Mouse (Mus musculus) cerebellum, adult 9-10 months (tissue): ENCODE measurements around the gene Cir1.

Source experiments
- DNase-seq: peaks from one replicate; pipeline ENCODE4 v3.0.0; 2022

The Cir1 gene

DNA sequence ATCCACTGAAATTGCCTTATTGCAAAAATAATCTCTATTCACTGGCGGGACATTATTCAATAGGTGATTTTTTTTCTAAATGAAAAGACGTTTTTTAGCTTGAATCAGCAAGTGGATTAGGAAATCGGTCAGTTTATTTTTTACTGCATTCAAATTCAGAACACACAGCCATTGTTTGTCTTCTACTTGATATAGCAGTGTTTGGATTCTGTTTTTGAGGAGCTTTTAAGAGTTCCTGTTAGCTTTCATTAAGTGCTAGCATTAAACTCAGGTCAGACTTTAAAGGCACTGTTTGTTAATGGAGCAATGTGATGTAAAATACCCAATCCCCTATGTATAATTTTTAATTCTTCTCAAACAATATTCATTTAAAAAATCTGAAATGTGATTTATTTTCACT is 13.7 kb downstream of the Cir1 start:
- no peak for DNase-seq

DNA sequence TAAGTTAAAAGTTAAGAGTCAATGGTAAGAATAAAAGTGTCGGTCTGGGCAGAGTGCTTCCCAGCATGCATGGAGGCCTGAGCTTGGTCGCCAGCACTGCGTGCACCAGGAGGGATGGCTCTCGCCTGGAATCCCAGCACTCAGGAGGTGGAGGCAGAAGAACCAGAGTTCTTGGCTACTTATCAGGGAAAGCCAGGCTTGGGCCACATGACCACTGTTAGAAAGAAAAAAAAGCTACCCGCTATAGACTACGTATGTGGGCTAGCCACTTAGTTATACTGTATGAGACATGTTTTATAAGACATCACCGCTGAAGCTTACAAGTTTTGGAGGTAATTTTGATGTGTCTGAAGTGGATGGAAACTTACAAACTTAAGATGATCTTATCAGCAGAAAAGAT is 14.3 kb downstream of the Cir1 start:
- no peak for DNase-seq

DNA sequence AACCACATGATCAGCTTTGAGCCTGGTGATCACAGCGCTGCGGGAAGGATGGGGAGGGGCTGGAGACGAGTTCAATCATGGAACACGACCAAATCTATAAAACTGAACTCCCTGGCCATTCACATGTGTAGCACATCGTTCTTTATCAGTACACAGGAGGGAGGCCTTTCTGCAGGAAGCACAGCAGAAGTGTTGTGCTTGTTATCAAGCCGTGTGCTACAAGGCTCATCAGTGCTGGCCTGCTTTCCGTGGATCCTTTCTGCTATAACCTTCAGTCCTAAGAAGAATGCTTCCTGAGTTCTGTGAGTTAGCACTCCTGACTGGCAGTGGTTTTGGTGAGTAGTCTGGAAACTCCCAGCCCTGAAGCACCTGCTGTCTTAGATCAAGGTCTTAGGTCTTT is 17.5 kb downstream of the Cir1 start:
- DNase-seq: no peak

DNA sequence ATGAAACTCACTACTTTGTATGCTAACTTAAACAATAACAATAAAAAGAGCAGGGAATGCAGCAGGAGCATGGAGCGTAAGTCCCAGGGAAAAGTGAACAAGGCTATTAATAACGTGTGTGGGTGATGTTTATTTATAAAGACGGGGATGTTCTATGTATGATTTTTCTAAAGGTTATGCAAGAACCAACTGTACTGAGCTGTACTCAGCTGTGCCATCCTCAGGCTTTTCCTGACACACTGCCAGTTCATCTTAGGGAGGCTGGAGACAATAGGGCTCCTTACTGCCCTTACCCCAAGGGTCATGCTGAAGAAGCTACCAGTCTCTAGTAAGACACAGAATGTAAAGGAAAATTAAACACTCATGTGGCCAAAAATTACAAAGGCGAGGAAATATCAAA is 21.4 kb downstream of the Cir1 start:
- no peak for DNase-seq

DNA sequence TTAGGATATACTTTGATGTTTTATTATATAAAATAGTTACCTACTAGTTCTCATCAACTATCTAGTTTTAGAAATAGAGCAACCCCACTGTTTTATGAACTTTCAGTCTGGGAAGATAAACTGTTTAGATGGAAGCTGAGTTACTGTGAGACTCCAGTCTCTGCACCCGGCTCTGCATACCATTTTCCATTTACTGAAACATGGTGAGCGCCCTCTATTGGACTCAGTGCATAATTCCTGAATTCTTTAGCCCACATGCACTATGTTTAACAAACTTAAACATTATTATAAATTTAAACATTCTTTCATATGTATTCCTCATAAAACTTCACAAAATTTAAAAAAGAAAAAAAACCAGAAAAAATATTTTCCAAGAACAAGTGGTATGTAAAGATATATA is 26.9 kb downstream of the Cir1 start:
- DNase-seq: peak; percentile 31

DNA sequence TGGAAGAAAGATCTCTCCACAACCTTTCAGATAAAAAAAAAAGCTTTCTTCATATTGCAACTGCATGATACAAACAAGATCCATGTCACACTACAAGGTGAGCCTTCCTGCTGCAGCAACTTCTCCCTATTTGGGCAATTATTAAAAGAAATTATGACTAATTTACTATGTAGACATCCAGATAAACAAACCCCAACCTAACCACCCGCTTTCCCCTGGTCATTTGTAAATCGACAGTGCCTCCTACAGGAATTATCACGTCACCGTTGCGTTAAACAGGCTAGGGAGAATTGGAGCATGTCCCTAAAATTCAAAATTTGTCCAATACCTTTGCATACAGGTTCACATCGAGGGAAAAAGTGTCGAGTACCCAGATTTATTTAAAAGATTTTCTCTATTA is 30.8 kb downstream of the Cir1 start:
- no peak for DNase-seq

DNA sequence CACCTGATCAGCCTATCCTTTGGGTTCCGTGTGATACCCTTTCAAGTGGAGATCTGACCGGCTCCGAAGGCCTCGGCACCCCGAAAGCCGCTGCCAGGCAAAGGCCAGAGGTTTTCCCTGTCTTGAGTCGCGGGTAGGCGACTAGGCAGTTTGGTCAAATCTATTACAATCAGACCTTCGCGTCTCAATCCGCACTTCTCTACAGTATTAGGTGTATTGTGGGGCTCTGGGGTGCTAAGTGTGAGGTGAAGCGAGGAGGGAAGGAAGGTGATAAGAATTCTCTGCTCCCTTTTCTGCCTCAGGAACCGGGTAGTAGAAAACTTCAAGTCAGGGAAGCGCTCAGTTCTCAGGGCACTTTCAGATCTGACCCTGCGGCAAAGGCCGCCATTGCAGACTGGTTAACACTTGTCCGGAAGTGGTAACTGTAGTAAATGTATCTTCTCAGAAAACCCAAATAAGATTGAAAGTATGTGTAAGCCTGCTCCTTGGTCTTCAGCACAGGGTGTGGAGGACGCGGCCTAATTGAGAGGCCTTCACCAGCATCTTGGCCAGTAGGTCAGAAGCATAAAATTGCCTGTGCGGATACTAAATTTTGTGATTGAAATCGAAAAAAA is 31.3 kb downstream of the Cir1 start:
- DNase-seq: no peak

DNA sequence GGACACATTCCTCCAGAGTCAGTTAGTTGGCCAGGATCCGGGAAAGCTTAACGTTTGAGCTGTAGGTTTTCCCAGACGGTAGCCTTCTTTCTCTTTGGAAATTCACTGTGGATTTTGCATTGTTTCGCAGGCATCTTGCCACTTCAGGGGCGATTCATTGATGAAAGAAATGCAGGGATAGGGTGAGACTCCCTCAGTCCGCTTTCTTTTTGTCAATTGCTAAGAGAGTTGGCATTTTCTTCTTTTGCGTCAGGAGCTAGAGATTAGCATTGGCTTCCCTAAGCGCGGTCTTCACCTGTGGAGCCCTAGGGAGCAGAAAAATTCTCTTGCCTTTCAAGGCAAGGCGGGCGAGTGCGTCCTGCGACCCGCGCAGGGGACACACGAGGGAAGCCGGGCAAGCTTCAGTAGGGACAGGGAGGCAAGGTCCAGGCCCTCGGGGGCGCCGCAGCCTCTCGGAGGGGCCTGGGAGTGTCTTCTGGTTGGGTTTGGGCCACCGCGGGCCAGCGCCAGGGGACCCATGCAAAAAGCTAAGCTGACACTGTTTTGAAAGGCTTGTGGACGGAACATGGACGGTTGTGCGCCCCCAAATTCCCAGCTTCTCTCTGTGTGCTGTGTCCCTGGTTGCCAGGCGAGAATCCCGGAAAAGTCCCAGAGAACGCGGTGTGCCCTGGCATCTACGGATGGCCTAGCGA is 32.0 kb downstream of the Cir1 start:
- no peak for DNase-seq

DNA sequence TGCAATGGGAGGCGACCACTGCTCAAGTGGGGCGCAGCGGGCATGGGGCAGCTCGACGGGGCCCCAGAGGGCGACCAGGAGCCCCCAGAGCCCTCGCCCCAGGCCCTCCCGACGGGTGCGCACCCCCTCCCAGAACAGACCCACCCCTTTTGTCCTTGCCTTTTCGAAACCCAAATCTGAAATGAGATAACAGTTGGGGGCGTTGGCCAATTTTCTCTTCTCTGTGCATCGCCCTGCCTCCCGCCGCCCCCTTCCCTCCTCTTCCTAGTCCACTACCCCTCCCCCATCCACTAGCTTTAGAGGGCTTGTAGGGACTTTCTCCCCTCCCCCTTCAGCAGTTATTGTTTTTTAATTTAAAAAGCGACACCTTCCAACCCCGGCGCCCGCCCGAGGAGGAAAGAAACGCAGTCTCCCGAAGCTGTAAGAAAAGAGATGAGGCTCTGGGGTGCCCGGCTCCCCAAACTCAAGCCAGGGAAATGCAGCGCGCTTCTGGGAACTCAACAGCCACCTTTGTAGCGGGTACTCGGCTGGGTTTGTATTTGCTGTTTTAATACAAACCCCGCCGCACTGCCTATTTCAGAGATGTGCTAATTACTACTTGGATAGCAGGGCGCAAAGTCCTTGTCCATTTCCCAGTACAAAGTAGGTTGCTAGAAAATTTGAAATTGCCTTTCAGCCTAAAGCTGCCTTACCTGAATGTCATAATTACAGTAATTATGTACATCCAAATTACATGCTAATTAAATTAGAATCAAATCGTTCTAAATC is 33.0 kb downstream of the Cir1 start:
- DNase-seq: no peak

DNA sequence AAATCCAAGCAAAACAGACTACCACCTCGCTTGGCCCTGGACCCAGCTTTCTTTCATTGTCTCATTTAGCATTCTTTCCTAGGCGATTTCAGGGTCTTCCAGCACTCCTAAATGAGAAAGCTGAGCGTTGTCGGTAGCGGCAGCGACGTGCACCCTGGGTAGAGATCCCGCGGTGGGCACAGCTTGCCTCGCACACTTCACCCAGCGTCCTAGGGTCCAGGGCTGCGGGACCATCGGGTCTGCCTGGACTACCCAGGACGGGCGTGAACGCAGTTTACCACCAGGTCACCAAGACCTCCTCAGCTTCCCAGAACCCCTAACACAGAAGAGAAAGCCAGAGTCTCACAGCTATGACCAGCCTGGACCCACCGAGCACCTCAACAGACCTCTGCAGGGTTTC is 33.6 kb downstream of the Cir1 start:
- peak; percentile 18 for DNase-seq

DNA sequence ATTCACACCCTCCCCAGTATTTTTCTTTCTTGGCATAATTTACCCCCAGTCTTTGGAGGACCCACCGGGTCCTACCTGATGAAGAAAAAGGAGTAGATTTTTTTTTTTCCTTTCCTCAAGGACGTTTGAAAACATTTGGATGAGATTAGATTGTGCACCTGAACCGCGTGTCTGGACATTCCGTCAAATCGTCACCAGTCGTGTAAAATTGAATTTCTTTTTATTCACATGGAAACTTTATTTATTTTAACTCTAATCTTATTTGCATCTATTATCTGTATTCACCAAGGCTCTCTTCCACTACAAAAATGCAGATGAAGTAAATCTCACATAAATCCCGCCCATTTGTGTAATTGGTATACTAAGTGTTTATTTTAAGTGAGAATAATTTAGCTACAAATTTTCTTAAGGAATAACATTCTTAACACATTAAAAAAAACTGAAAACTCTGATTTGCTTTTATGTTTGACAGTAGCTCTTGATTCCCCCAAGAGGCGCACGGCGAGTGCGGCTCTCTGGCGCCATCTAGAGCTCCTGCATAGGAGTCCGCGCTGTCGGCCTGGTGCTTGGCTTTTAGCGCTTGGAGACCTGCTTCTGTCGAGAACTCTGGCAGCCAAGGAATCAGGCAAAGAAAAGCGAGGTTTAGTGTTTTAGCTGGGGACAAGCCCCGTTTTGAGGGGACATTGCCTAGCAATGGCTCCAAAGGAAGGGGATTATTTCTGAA is 34.2 kb downstream of the Cir1 start:
- peak; percentile 82 for DNase-seq

DNA sequence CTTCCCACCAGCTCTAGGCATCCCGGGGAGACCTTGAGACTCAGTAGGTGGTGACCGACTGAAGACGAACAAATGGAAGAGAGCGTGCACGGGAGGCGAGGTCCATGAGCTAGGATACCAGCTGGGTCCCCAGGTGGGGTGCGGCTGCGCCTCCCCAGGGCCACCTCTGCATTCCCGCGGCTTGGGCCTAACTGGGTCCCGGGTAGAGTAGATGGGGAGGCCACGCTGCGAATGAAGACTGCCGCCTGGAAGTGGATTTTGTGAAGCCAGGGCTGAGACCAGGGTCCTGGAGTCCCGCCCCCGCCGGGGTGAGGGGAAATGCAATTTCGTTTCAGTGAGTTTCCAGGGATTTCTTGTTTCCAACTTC is 34.8 kb downstream of the Cir1 start:
- DNase-seq: peak; percentile 21

DNA sequence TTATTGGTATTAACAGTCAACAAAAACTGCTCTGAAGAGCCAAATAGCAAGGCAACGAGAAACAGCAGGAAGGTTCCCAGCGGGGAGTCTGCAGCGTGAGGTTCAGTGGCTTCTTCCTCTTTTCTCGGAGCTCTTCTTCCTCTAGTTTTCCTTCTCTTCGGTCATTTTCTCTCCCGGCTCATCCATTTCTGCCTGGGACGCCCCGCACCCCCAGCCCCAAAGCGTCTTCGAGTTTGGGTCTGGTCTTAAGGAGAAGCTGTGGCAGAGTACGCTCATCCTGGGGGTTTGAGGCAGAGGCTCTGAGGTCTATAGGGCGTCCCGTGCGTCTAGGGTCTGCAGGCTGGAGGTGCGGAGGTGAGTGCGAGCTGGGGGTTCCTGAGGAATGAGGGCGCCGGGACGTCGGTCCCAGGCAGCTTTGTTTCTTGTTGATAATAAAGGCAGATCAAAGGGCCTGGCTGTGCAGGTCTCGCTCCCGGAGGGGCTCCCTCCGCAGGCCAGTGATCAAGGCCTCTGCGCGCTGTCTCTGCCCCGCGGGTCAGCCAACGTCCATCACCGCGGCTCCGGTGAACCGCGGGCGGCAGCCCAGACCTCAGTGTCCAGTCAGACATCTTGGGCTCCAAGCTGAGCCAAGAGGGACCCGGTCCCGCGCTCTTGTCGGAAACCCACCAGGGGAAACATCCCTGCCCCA is 35.3 kb downstream of the Cir1 start:
- DNase-seq: no peak

DNA sequence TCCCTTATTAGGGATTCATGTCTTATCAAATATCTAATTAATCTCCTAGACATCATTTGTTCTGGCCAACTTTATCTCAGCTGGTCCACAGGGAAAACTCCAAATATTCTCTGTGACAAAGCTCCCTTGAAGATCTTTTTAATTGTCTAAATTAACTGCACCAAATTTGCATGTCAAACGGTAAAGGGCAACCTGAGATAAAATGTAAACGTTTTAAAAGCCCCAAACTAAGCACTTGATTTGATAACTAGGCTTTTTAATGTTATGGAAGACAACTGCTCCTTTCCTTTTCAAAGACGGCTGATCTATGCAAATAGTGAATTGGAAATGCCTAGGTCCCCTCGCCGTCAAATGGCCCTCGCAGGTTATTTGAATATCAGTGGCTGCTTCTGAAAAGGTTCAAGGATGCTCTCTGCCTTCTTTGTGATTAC is 36.3 kb downstream of the Cir1 start:
- peak; percentile 16 for DNase-seq

DNA sequence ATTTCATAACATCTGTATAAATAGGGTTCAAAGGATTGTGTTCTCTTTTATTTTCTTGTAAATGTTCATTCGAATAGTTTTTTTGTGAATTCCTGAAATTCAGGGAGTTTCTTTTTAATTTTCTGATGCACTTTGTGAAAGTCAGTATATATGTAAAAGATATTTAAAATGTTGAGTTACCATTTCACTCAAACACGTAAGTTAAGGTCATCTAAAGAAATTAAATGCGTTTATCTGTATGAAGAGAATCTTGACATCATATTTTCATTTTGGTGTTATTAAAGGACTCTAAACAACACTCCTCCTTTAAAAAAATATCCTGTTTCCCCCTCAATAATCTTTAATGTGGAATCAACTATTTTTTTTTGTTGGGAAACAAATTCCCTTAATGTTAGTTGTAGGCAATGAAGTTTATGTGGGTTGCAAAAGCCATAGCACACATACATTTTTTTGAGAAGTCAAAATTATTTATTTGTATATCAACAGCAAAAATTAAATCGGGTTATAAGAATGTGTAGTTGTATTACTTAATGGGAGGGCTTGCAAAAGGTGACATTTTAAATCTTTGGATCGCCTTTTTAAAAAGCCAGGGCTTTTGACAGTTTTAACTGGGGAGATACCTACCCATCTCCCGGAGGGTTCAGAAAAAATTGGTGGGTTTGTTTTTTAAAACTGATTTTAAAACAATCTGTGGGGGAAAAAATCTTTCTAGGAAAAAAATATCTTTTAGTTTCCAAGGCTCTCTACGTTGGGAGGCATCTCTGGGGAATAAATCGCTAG is 37.0 kb downstream of the Cir1 start:
- DNase-seq: peak; percentile 15

DNA sequence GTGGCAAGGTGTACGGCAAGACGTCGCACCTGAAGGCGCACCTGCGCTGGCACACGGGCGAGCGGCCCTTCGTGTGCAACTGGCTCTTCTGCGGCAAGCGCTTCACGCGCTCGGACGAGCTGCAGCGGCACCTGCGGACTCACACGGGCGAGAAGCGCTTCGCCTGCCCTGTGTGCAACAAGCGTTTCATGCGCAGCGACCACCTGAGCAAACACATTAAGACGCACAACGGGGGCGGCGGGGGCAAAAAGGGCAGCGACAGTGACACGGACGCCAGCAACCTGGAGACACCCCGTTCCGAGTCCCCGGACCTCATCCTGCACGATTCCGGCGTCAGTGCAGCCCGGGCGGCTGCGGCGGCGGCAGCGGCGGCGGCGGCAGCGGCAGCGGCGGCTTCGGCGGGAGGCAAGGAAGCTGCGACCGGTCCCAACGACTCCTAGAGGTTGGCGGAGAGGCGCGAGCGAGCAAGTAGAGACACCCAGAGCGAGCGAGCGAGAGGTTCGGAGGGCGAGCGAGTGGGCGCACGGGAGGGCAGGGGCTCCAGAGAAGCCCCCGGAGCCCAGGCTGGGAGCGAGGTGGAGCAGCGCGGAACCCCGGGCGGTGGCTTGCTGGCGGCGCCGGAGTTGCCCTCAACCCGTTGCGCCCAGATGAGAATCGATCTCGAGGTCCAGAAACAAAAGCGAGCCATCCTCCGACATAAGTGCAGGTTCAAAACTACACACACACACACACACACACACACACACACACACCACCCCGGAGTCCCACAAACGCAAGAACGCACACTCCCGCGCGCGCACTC is 38.2 kb downstream of the Cir1 start:
- no peak for DNase-seq

DNA sequence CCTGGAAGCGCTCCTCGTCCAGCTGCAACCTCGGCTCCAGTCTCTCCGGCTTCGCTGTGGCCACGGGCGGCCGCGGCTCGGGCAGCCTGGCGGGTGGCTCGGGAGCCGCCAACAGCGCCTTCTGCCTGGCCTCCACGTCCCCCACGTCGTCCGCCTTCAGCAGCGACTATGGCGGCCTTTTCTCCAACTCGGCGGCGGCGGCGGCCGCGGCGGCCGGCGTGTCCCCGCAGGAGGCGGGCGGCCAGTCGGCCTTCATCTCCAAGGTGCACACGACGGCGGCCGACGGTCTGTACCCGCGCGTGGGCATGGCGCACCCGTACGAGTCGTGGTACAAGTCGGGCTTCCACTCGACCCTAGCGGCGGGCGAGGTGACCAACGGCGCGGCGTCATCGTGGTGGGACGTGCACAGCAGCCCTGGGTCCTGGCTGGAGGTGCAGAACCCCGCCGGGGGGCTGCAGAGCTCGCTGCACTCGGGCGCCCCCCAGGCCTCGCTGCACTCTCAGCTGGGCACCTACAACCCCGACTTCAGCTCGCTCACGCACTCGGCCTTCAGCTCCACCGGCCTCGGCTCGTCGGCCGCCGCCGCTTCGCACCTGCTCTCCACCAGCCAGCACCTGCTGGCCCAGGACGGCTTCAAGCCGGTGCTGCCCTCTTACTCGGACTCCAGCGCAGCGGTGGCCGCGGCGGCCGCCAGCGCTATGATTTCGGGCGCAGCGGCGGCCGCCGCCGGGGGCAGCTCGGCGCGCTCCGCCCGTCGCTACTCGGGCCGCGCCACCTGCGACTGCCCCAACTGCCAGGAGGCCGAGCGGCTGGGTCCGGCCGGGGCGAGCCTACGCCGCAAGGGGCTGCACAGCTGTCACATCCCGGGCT is 39.0 kb downstream of the Cir1 start:
- DNase-seq: no peak

DNA sequence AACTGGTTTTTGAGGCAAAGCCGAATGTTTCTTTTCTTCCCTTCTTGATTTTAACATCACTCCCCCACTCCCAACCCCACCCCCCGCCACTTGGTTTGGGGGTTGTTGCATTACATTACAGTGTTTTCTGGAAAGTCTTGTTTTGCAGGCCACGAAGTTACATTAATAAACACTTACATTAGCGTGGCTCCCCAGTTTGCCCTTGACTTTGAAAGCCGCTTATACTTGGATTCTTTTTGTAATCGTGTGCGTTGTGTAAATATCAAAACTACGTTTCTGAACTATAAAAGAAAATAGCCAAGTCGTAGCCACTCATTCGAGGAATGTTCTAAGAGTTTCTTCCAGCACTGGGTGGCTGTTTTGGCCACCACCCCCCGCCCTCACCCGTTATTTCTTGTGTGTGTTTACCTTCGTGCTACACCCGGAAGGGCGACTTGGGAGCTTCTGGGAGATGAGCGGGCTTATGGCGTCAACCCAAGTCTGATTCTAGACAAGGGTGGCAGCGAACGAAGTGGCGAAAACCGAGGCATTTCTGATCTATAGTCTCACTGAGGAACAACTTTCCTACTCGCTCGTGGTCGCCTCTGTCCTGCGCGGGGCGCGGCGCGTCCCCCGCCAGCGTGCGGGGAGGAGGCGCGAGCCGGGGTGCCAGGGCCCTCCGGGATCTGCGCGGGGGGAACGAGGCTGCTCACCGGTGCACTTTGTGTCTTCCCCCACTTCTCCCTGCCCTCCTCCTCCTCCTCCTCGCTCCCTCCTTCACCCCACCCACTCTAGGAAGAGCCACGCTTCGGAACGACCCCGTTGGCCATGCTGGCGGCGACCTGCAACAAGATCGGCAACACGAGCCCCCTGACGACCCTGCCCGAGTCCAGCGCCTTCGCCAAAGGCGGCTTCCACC is 39.9 kb downstream of the Cir1 start:
- DNase-seq: peak; percentile 14
